Mouse (Mus musculus) liver, postnatal 0 days (tissue): ENCODE data around the gene Irgc1. TPM values are rescaled to one million over a fixed set of nuclear protein-coding genes. Genes with fewer than 3 reads are reported as not detected.
A peak's percentile ranks its signal among the peaks of the same experiment; 100 is the strongest.
"Not testable (repeated sequence)": the region's sequence is repeated elsewhere in the genome, so short reads cannot be mapped to it uniquely, and the experiment has no call there.

Experiments
- ATAC-seq: fragments of 200-750 bp; cut with Nextera tagmentation; 2 replicates; pipeline ENCODE4 v1.8.0; 2017; ENCODE audit warnings: mild to moderate bottlenecking, moderate library complexity
- DNase-seq: peaks from one replicate; pipeline ENCODE4 v3.0.0-alpha.2; 2016
- H3K27ac ChIP-seq: fragments of 300-500 bp; sonication (generic); 2 replicates; pipeline ENCODE4 v1.5.1; 2014; ENCODE audit warnings: antibody characterized with exemption, moderate library complexity, mild to moderate bottlenecking, low read depth
- H3K27me3 ChIP-seq: fragments of 300-500 bp; sonication (generic); 2 replicates; pipeline ENCODE4 v1.6.1; 2014; ENCODE audit warnings: low read length, control low read depth, mixed read lengths; ENCODE audit not compliant: insufficient read depth
- H3K36me3 ChIP-seq: fragments of 300-500 bp; sonication (generic); replicated peaks from 2 replicates; pipeline ENCODE4 v1.6.1; 2014; ENCODE audit warnings: mild to moderate bottlenecking, control low read depth, low read length, moderate library complexity, mixed read lengths; ENCODE audit not compliant: insufficient read depth
- H3K4me1 ChIP-seq: fragments of 300-500 bp; sonication (generic); 2 replicates; pipeline ENCODE4 v1.6.1; 2014; ENCODE audit warnings: antibody characterized with exemption, mild to moderate bottlenecking, control low read depth; ENCODE audit not compliant: insufficient read depth
- H3K4me2 ChIP-seq: fragments of 300-500 bp; sonication (generic); 2 replicates; pipeline ENCODE4 v1.6.1; 2014; ENCODE audit warnings: low read depth, mild to moderate bottlenecking, low read length, moderate library complexity, mixed read lengths
- H3K4me3 ChIP-seq: fragments of 300-500 bp; sonication (generic); 2 replicates; pipeline ENCODE4 v1.5.1; 2014; ENCODE audit warnings: low read depth, low read length
- H3K9ac ChIP-seq: fragments of 300-500 bp; sonication (generic); replicated peaks from 2 replicates; pipeline ENCODE4 v1.6.1; 2014; ENCODE audit warnings: mild to moderate bottlenecking, moderate library complexity
- H3K9me3 ChIP-seq: fragments of 300-500 bp; sonication (generic); 2 replicates; pipeline ENCODE4 v1.6.1; 2016; ENCODE audit warnings: mild to moderate bottlenecking, control low read depth, low read length, mixed read lengths
- CTCF ChIP-seq: sonication (generic); IDR thresholded peaks from 2 replicates; pipeline ENCODE4 v1.5.1; 2016; ENCODE audit warnings: antibody characterized with exemption, low read depth
- EP300 ChIP-seq: IDR thresholded peaks from 2 replicates; pipeline ENCODE4 v1.6.1; 2016; ENCODE audit warnings: antibody characterized with exemption, low read depth, mild to moderate bottlenecking
- WGBS: fragments of 180-500 bp; shearing (Covaris S2); extraction: QIAGEN DNeasy Blood & Tissue Kit; methylation state at CpG from one replicate; pipeline ENCODE4 v1.1.7; 2014; ENCODE audit not compliant: insufficient replicate concordance; 5-methylcytosine and 5-hydroxymethylcytosine counted together
- polyA plus RNA-seq: library from polyadenylated mRNA; unstranded; fragments of >200 nt; fragmentation: Nextera tagmentation; extraction: Ambion mirVana; gene quantifications from 2 replicates; pipeline ENCODE4 v1.2.1, GENCODE M21; 2015

Irgc1 gene
- polyA plus RNA-seq, 1 experiment from 2014 or later: 0.18 TPM

DNA sequence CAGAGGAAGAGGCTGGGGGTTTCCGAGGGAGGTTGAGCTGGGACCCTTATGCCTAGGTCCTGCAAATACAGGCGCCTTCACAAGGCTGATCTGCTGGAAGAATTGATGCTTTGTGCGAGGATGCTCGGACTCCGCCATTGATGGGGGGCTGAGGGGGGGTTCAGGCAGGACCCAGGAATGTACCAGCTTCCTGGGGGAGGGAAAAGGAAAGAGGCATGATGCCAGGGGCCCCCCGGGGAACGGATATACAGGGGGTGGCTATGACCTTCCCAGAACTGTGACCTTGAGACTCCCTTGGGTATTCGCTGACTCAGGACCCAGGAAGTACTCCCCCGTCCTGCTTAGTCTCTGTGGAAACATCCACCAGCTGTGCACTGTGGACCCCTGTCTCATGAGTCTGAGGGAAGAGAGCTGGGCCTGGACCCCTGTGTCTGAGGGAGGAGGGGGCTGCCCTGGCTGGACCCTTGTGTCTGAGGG is 34.6 kb upstream of the Irgc1 start:
- Histone ChIP-seq H3K4me2 (no peak overlapping the region), H3K36me3 (no peaks in the 10 kb centered on the region), H3K27ac (no peak overlapping the region), H3K9me3 (no peaks in the 10 kb centered on the region), H3K4me3 (no peak overlapping the region), H3K9ac (no peak overlapping the region), H3K4me1 (peaks cover 10% of the 10 kb centered on the region), H3K27me3 (peaks cover 31% of the 10 kb centered on the region)
- TF ChIP-seq CTCF (no peak), EP300 (no peak)
- WGBS: 57% methylated on average over 9 of the region's 9 CpGs
- DNase-seq: no peak
- no peak for ATAC-seq

DNA sequence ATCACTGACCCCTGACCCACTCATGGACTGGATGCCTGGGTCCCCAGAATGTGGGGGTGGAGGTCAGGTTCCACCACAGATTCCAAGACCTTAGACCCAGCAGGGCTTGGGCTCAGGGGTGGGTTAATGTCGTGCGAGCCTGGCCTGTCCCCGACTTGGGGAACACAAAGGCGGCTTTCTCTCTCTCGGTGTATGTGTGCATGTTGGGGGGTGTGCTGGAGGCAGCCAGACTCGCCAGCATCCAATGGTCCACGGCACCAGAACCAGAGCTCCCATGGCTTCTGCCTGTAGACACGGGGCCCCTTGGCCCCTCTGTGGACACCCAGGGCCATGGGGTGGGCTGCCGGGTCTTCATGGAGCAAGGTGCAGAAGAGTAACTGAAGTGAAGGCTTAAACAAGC is 33.4 kb upstream of the Irgc1 start:
- H3K27me3 ChIP-seq: peaks cover 42% of the 10 kb centered on the region
- no peaks in the 10 kb centered on the region for H3K36me3 ChIP-seq
- H3K9ac ChIP-seq: no peak overlapping the region
- TF ChIP-seq CTCF: no peak
- TF ChIP-seq EP300: no peak
- no peaks in the 10 kb centered on the region for H3K9me3 ChIP-seq
- no peak overlapping the region for H3K27ac ChIP-seq
- WGBS: 69% methylated on average over 9 of the region's 9 CpGs
- H3K4me2 ChIP-seq: no peak overlapping the region
- DNase-seq (no peak), ATAC-seq (no peak)
- no peak overlapping the region for H3K4me3 ChIP-seq
- H3K4me1 ChIP-seq: peaks cover 16% of the 10 kb centered on the region

DNA sequence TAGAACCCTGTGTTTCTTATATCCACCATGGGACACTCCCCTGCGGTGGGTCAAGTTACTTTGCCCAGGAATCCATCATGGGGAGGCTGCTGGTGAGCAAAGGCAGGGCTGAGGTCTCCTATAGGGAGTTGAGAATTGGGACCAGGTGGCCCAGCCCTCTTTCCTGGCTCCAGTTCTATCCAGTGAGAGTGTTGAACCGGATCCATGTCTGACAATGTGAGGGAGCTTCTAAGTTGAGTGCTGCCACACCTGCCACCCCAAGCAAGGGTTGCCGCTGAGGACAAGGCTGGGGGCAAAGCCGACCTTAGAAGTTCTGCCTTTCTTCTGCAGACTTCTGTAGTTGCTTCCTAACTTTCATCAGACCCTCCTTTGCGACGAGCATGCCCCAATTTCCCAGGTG is 31.2 kb upstream of the Irgc1 start:
- ATAC-seq, H3K9me3 ChIP-seq, H3K36me3 ChIP-seq, H3K9ac ChIP-seq, H3K27ac ChIP-seq, DNase-seq, H3K4me2 ChIP-seq, H3K4me3 ChIP-seq: not testable (repeated sequence)
- Histone ChIP-seq H3K4me1 (peaks cover 16% of the 10 kb centered on the region), H3K27me3 (peaks cover 42% of the 10 kb centered on the region)
- WGBS: 45% methylated on average over 6 of the region's 6 CpGs

DNA sequence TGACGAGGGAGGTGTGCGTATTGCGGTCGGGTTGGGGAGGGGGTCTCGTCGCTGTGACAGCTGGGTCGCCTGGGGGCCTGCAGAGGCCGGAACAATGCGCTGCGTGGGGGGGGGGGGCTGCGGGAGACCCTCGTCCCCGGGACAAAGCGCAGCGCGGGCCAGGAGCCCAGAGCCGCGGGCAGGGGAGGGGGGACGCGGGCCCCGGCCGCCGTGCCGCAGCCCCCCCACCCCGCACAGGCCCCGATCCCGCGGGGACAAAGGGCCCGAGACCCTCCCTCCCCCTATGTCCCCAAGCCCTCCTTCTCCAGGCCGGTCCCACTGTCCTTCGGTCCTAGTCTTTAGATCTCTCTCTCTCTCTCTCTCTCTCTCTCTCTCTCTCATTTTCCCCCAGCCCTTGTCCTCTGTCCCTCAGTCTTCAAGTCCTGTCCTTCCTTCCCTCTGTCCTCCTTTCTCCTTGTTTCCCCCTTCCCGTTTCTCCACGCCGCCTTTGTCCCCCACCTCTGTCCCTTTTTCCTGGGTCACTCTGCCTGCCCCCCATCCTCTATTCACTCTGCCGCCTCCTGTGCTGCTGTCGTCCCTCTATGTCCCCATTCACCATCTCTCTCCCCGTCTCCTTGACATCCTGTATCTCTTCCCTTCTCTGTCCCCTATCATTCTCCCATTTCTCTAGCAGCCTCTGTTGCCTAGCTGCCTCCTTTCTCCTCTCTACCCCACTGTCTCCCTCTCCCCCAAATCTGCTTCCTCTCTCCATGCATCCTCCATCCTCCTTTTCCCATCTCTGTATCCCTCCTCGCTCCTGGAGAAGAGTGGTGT is 30.3 kb upstream of the Irgc1 start:
- WGBS: 9% methylated on average over 15 of the region's 38 CpGs
- Histone ChIP-seq H3K9me3 (peaks cover 3% of the 10 kb centered on the region; the same call in 1 of the 2 replicates), H3K4me3 (peak overlapping the region; percentile 52), H3K9ac (peak overlapping the region; percentile 44), H3K27me3 (peaks cover 42% of the 10 kb centered on the region), H3K4me2 (peak overlapping the region; percentile 86), H3K27ac (no peak overlapping the region), H3K36me3 (no peaks in the 10 kb centered on the region), H3K4me1 (peaks cover 16% of the 10 kb centered on the region)
- ATAC-seq (0 out of 2 replicates have a peak, but pooled peaks have one; percentile 2), DNase-seq (no peak)
- TF ChIP-seq CTCF (no peak), EP300 (no peak)

DNA sequence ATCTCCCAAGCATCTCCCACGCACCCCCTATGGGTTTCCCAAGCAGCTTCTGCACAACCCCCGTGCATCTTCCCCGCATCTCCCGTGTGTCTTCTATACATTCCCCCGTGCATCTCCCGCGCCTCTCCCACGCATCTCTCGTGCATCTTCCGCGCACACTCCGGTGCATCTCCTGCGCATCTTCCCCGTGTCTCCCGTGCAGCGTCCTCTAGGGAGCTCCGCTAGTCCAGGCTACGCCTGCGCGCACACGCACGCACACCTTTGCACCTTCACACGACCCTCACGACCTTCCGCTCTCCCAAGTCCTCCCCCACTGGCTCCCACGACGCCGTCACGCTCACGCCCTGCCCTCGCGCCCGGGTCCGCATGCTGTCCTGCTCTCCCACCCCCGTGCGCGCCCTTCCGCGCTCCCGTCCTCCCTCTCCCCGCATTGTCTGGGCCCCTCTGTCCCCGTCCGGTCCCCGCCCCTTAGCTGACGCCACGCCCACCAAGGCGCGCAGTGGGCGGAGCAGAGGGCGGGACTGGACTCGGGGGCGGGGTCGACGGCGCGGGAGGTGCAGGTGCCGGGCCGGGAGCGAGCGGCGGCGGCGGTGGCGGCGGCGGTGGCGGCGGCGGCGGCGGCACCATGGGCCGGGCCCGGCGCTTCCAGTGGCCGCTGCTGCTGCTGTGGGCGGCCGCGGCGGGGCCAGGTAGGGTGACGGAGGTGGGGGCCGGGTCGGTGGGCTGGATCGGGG is 29.5 kb upstream of the Irgc1 start, which contains the start of gene Cadm4:
Gene Cadm4 (plus strand): TSS at position 550 of the 734 bp plus-strand sequence.
- Histone ChIP-seq H3K9me3 (peaks cover 3% of the 10 kb centered on the region; the same call in 1 of the 2 replicates), H3K27ac (no peak within 1 kb of the TSS), H3K27me3 (peaks cover 42% of the 10 kb centered on the region), H3K4me3 (peak within 1 kb of the TSS; percentile 52), H3K4me1 (peaks cover 11% of the 10 kb centered on the region), H3K9ac (peak within 1 kb of the TSS; percentile 44), H3K4me2 (peak within 1 kb of the TSS; percentile 86), H3K36me3 (no peaks in the 10 kb centered on the region)
- DNase-seq (peak; percentile 87), ATAC-seq (peak; percentile 87)
- TF ChIP-seq CTCF (no peak), EP300 (no peak)
- under 1% methylated on average over 57 of the region's 83 CpGs for WGBS

DNA sequence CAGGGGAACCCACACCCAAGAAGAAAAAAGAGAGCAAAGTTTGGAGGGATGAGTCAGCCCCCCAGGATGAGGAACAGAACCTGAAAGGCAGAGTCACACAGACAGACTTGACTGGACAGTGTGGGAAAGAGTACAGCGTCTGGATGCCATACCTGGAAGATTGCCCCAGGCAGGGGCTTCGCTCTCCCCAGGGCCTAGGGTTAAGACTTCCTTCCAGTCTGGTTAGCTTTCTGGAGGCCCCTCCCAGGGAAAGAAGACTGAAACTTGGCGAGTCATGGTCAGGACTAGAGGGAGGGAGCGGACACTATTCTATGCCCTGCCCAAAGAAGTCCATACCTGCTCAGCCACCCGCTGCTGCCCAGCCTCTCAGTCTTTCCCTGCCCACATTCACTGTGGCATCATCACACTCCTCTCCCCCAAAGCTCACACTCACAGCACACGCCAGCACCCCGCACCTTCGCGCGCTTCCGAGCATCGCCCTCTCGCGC is 28.9 kb upstream of the Irgc1 start:
- 11% methylated on average over 14 of the region's 14 CpGs for WGBS
- H3K4me1 ChIP-seq: peaks cover 11% of the 10 kb centered on the region
- H3K9me3 ChIP-seq: peaks cover 3% of the 10 kb centered on the region; the same call in 1 of the 2 replicates
- no peak overlapping the region for H3K27ac ChIP-seq
- peaks cover 42% of the 10 kb centered on the region for H3K27me3 ChIP-seq
- peak overlapping the region; percentile 52 for H3K4me3 ChIP-seq
- H3K9ac ChIP-seq: no peak overlapping the region
- H3K36me3 ChIP-seq: no peaks in the 10 kb centered on the region
- ATAC-seq (no peak), DNase-seq (no peak)
- H3K4me2 ChIP-seq: peak overlapping the region; percentile 86
- TF ChIP-seq CTCF (no peak), EP300 (no peak)
